Mouse (Mus musculus) embryonic facial prominence, embryonic 13.5 days (tissue): ENCODE measurements around the gene A830005F24Rik. TPM values are rescaled to one million over a fixed set of nuclear protein-coding genes. Genes with fewer than 3 reads are reported as not detected.

Source experiments
- microRNA counts: library from miRNA; unstranded; fragments of <30 nt; microRNA quantifications from one replicate; lab custom pipeline; 2016
- microRNA-seq: library from miRNA; unstranded; fragments of <30 nt; microRNA quantifications from one replicate; pipeline ENCODE4, GENCODE M21; 2016
- polyA plus RNA-seq: library from polyadenylated mRNA; unstranded; fragments of >200 nt; fragmentation: Nextera tagmentation; extraction: Ambion mirVana; gene quantifications from 2 replicates; pipeline ENCODE4 v1.2.1, GENCODE M21; 2015

Gene A830005F24Rik
- polyA plus RNA-seq, 1 experiment from 2014 or later: 2.7 TPM

MicroRNAs within 50 kb of the gene (microRNA counts, 519-probe panel; counts per million panel counts)
- microRNA mmu-let-7a (lab: Ali Mortazavi, UCI) (5,513 counts per million, percentile 97 among the panel's probes with 10 or more counts), microRNA mmu-let-7d (lab: Ali Mortazavi, UCI) (5,404 counts per million, percentile 97 among the panel's probes with 10 or more counts), microRNA mmu-let-7f (lab: Ali Mortazavi, UCI) (4,645 counts per million, percentile 92 among the panel's probes with 10 or more counts)

Small RNA genes within 50 kb of the gene (microRNA-seq; reads per million reads assigned to microRNA genes)
- gene Gm24111: not detected
- 213 reads per million, percentile 63 among the genes with 10 or more reads in this experiment for gene Mirlet7a-1
- gene Mirlet7d: 8,460 reads per million, percentile 94 among the genes with 10 or more reads in this experiment
- not detected for gene Mirlet7f-1

Other genes with a start within 250 kb of the A830005F24Rik start
- gene Zfp169, start 119 bp upstream of the A830005F24Rik start, polyA plus RNA-seq: 5.3 and 6.0 TPM in 2 replicates
- gene Ptpdc1, start 112.1 kb downstream of the A830005F24Rik start, polyA plus RNA-seq: 21.2 and 27.2 TPM in 2 replicates
- 14.5 and 15.1 TPM in 2 replicates for gene Barx1, start 149.4 kb downstream of the A830005F24Rik start, polyA plus RNA-seq